Mouse (Mus musculus) adrenal gland, adult 8-10 months (tissue): ENCODE data around the gene Itga1. TPM values are rescaled to one million over a fixed set of nuclear protein-coding genes. Genes with fewer than 3 reads are reported as not detected.

Source experiments
- DNase-seq: peaks from one replicate; pipeline ENCODE4 v3.0.0; 2022
- total RNA-seq, 4 experiments: library from RNA; stranded (reverse); gene quantifications; 2 replicates each; pipeline ENCODE4 v1.2.4; 2022

Gene Itga1
- total RNA-seq, 4 experiments from 2014 or later = 20.6 to 36.0 (median 29.8) TPM

- no peak for DNase-seq
Observed at GRCm38 (mm10) chr13:115098227-115098626, 3.5 kb downstream of the Itga1 start.

GRCm38 (mm10) chr13:115096965-115097364 lies 4.8 kb downstream of the Itga1 start:
- no peak for DNase-seq

DNA sequence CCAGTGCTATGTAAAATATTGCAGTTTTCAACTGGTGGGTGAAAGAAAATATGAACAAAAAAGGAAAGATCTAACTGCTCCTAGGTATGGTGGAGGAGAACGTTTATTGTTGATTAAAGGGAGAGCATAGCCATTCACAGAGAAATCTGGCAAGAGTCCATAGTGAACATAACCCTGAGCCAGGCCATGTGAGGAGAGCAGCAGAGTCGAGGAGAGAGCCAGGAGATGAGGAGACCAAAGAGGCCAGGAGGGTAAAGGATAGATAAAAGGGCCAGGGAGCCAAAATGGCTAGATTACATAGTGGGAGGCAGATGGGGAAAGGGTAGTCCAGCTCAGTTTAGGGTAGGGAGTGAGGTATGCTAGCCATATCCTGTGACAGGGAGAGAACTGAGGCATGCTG lies 5.5 kb downstream of the Itga1 start:
- no peak for DNase-seq

- DNase-seq = no peak
Observed at GRCm38 (mm10) chr13:115095392-115095791, 6.4 kb downstream of the Itga1 start.

GRCm38 (mm10) chr13:115091511-115091910 lies 10.3 kb downstream of the Itga1 start:
- no peak for DNase-seq

GRCm38 (mm10) chr13:115090977-115091445 lies 10.8 kb downstream of the Itga1 start:
- DNase-seq = no peak

DNA sequence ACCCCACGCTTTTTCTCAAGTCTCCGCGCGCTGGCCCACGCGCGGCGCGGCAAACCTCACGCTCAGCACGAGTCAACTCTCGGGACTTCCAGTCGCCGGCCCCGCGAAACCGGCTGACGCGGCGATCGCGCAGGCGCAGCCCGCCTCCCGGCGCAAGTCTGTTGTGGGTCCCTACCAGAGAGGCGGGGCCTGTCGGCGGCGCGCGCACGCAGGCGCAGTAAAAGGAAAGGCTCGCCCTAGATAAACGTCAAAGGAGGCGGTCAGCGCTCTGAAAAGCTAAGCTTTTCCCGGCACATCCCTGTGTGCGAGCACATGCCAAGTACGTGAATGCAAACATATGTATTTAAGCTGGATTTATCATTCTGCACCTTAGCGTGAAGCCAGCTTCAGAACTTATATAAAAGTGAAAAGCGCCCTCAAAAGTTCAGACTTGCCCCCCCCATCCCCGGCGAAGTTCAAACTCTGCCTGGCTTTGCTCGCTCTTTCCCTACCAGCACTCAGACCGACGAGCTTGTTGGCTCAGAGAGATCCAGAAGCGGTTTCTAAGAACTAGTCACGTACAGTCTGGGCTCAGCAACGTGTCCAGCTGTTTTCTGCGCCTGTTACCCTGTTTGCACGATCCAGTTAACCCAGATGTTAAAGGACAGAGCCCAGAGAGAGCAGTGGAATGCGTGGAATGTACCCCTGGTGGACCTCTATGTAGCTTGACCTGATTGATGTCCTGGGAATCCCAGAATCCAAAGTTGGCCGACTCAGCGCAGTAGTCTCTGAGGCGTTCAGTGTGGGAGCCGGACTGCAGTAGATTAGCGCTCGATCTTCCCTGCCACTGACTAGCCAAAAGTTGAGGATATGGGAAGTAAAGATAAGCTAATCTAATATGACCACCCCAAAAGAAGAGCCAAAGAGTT lies 11.4 kb downstream of the Itga1 start, which contains the start of gene Pelo:
Pelo (minus strand) TSS at position 118 of the 908 bp plus-strand sequence.
- DNase-seq = peak; percentile 95

DNA sequence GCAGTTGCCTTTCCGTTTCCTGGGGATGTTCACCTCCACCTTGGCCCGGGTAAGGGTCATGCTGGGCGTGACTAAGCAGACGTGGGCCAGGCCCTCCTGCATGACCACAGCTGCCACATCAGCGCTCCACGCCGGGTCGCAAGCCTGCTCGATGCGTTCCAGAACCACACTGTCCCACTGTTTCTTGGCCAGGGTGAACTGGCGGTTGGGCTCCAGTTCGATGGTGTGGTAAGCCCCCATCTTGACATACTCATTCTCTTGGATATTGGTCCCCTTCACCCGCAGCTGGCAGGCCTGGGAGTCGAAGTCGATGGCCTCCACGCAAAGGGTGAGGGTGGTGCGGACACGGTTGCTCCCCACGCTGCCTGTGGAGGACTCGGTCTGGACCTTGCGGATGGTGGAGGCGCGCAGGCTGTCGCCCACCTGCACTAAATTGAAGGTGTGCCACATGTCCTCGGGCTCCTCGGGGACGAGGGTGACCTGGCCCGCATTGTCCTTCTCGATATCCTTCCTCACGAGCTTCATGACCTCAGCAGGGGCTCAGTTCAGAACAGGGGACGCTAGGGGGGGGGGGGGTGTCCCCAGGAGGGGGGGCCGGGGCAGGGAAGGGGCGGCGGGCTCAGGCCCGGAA lies 12.3 kb downstream of the Itga1 start:
- DNase-seq = peak; percentile 31

GRCm38 (mm10) chr13:115089020-115089394 lies 12.8 kb downstream of the Itga1 start:
- DNase-seq = no peak

GRCm38 (mm10) chr13:115085974-115086373 lies 15.8 kb downstream of the Itga1 start:
- no peak for DNase-seq

DNA sequence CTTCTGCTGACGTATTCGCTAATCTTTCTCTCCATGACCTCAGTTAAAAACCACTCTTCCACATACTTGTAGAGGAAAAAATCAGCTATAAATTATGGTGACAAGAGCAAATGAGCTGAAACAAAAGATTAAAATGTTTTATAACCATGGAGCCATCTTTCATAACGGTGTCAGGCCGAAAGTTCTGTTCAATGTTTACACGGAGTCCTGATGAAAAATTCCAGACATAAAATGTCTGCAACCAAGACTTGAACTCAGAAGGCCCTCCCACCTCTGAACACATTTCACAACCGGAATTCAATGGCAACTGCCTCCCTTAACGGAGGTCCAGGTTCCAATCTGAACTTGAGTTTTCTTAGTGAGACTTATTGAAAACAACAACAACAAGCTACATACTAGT lies 19.4 kb downstream of the Itga1 start:
- DNase-seq = no peak

DNA sequence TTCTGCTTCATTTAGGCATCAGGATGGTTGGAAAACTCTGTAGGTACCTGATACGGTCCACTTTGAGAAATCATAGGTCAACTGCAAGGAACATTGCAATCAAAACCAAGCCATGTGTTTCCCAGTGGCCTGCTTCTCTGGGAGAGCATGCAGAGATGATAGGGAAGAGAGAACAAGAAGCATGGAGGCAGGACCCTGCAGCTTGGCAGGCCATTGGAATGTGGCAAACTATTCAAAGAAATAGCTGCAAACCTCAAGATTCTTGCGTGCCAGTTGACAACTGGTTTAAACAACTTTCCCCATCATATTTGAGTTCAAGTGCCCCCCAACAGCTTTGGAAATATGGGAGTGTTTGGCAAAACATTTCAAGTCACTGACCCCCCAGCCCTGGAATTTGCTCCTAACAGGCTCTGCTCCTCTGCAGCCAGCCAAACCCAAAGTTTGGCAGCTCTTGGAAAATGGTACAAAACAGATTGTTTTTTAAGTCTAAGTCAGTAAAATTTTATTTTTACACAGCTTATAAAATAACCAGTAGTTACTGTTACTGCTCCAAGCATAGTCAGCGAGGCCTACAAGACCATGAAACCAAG lies 21.7 kb downstream of the Itga1 start:
- no peak for DNase-seq

DNA sequence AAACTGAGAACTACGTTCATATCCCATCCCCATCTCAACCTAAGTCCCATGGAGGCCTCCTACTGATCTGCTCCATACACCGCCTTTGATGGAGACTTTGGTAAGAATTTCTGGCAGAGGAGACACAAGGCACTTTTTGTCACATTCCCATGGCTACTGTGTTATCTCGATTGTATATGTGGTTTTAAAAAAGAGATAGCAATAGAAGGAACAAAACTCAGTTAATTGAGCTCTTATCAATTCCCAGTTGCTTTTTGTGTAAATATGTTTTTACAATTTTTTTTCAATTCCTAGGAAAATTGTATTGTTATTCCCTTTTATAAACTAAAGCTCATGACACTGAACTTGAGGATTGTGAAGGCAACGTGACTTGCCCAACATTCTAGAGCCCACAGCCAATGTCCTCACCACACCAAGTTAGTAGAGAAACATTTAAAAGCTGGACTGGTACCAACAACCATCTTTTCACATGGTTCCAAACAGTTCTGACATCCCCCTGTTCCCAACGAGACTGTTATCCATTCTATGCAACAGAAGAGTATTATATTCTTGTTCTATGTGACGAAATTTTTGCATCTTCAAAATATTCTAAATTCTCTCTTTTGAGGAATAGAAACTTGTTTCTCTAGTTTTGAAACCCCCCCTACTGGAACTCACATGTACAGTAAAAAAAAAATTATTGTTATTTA lies 22.6 kb downstream of the Itga1 start:
- no peak for DNase-seq

DNA sequence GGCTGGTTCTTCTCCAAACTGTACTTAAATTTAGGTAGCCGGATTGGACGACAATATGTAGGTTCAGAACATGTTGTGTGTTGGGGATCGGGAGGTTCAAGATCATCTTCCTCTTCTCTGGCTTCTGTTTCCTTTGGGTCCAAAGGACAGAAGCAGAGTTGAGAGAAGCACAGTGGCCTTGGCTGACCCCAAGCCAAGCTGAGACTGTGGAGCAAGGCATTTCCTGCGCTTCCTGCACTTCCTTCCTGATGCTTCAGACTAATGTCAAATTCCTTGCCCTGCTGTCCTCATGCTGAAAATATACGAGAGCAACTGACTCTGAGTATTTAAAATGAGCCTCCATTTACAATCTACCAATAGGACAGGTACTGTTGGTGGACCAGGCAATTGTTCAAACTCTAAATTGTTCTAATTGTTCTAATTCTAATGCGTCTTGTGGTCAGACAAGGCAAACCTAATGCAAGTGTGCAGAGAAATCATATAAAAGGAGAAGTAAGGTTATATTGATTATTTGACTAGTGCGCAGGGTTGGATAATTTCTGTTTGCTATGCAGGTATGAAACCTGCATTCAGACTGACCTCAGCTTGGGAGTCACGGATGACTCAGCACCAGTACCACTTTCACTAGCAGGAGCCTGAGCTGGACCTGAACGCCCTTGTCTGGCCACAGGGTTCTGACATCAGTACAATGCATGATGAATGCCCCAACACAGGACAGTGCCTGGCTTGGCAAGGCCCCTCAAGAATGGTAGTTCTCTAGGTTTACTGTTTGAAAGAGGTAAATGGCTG lies 24.2 kb downstream of the Itga1 start:
- DNase-seq = no peak

GRCm38 (mm10) chr13:115072386-115072785 lies 29.4 kb downstream of the Itga1 start:
- no peak for DNase-seq

DNA sequence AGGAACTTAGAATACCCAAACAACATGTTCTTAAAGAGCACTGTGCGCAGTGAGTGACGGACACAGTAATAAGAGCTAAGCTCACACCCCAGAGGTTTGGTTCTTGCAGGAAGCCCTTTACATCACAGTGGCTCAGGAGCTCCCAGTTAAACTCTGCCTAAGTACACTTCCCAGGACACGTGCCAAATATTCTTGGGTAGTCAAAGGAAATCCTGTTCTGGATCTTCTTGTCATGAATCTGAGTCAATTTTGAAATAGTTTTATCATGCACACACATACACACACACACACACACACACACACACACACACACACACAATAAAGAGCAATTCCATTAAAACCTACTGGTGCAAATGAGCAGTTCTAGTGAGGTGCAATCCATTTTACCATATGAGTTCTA lies 30.3 kb downstream of the Itga1 start:
- DNase-seq = no peak

GRCm38 (mm10) chr13:115067968-115068330 lies 33.8 kb downstream of the Itga1 start:
- DNase-seq = no peak

GRCm38 (mm10) chr13:115067324-115067967 lies 34.3 kb downstream of the Itga1 start:
- no peak for DNase-seq

- no peak for DNase-seq
Observed at GRCm38 (mm10) chr13:115057555-115057954, 44.2 kb downstream of the Itga1 start.

- DNase-seq = no peak
Observed at GRCm38 (mm10) chr13:115054783-115055182, 47.0 kb downstream of the Itga1 start.

DNA sequence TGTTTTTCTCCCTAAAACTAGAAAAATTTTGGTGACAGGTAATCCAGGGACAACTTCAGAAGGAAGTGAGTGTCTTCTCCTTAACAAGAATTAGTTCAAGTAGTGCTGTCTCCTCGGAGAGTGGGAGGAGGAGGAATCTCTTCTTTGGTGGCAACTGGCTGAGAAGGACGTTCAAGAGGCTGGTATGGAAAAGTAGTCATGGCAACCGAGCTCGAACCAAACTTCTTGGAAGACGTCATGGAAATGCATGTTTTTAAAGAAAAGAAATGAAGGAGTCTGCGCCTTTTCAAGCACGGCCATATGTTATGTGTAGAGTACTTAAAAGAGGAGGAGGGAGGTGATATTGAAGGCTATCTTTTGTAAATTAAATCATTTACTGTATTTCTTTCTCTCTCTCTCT lies 49.2 kb downstream of the Itga1 start:
- no peak for DNase-seq
